Mouse (Mus musculus) adrenal gland, postnatal 10 days (tissue): Measurements from ENCODE around the gene Gigyf1. TPM values are rescaled to one million over a fixed set of nuclear protein-coding genes. Genes with fewer than 3 reads are reported as not detected.
A peak's percentile ranks its signal among the peaks of the same experiment; 100 is the strongest.

Experiments used
- DNase-seq: peaks from one replicate; pipeline ENCODE4 v3.0.0; 2021; ENCODE audit warnings: mixed read lengths
- total RNA-seq, 2 experiments: library from RNA; stranded (reverse); gene quantifications; 2 replicates each; pipeline ENCODE4 v1.2.3; 2021

The Gigyf1 gene
- total RNA-seq, 2 experiments from 2014 or later, result 24.2 to 39.1 TPM

- DNase-seq, result peak; percentile 99
Measured at GRCm38 (mm10) chr5:137533117-137533827, 14.9 kb downstream of the Gigyf1 start, which contains the start of the genes Epo and Gnb2. TSS of gene Epo (minus strand) at chr5:137533242. TSS of gene Gnb2 (minus strand) at chr5:137533510.

GRCm38 (mm10) chr5:137534762-137535161, 16.4 kb downstream of the Gigyf1 start:
- DNase-seq, result no peak

- DNase-seq, result no peak
Measured at GRCm38 (mm10) chr5:137535318-137535717, 17.0 kb downstream of the Gigyf1 start.

GRCm38 (mm10) chr5:137537461-137537860, 19.1 kb downstream of the Gigyf1 start:
- no peak for DNase-seq

GRCm38 (mm10) chr5:137539291-137539801, 21.0 kb downstream of the Gigyf1 start:
- no peak for DNase-seq

- DNase-seq, result no peak
Measured at GRCm38 (mm10) chr5:137540991-137541390, 22.6 kb downstream of the Gigyf1 start.

GRCm38 (mm10) chr5:137541768-137542540, 23.6 kb downstream of the Gigyf1 start:
- DNase-seq, result peak; percentile 68

GRCm38 (mm10) chr5:137544926-137545325, 26.6 kb downstream of the Gigyf1 start:
- DNase-seq, result no peak

- DNase-seq, result no peak
Measured at GRCm38 (mm10) chr5:137545596-137545995, 27.2 kb downstream of the Gigyf1 start.

- no peak for DNase-seq
Measured at GRCm38 (mm10) chr5:137549840-137550239, 31.5 kb downstream of the Gigyf1 start.

GRCm38 (mm10) chr5:137551119-137551518, 32.8 kb downstream of the Gigyf1 start:
- no peak for DNase-seq

GRCm38 (mm10) chr5:137553000-137553399, 34.7 kb downstream of the Gigyf1 start:
- no peak for DNase-seq

GRCm38 (mm10) chr5:137553411-137553837, 35.1 kb downstream of the Gigyf1 start, which contains the start of gene Actl6b:
TSS of gene Actl6b (plus strand) at chr5:137553517.
- peak; percentile 90 for DNase-seq

- DNase-seq, result no peak
Measured at GRCm38 (mm10) chr5:137553898-137554297, 35.5 kb downstream of the Gigyf1 start.

GRCm38 (mm10) chr5:137561556-137561955, 43.2 kb downstream of the Gigyf1 start:
- DNase-seq, result no peak

- DNase-seq, result no peak
Measured at GRCm38 (mm10) chr5:137562965-137563364, 44.6 kb downstream of the Gigyf1 start.

- DNase-seq, result no peak
Measured at GRCm38 (mm10) chr5:137565744-137566143, 47.4 kb downstream of the Gigyf1 start.

- no peak for DNase-seq
Measured at GRCm38 (mm10) chr5:137566416-137566815, 48.1 kb downstream of the Gigyf1 start.

GRCm38 (mm10) chr5:137568223-137568798, 50.0 kb downstream of the Gigyf1 start:
- peak; percentile 32 for DNase-seq

- no peak for DNase-seq
Measured at GRCm38 (mm10) chr5:137569031-137569430, 50.7 kb downstream of the Gigyf1 start.

GRCm38 (mm10) chr5:137569665-137570064, 51.3 kb downstream of the Gigyf1 start, which contains the start of gene Tfr2:
TSS of gene Tfr2 (plus strand) at chr5:137569840.
- peak; percentile 79 for DNase-seq

GRCm38 (mm10) chr5:137570181-137570580, 51.8 kb downstream of the Gigyf1 start:
- no peak for DNase-seq
